Mouse (Mus musculus) liver, postnatal 0 days (tissue): ENCODE measurements at regions not wholly inside any gene's neighbourhood (a gene's known extent, or its start where the extent isn't known, plus 50 kb on each side); places are given as distances from the start of the nearest gene placed in this dataset.

Experiments used
- CTCF ChIP-seq: sonication (generic); IDR thresholded peaks from 2 replicates; pipeline ENCODE4 v1.5.1; 2016; ENCODE audit warnings: antibody characterized with exemption, low read depth
- EP300 ChIP-seq: IDR thresholded peaks from 2 replicates; pipeline ENCODE4 v1.6.1; 2016; ENCODE audit warnings: antibody characterized with exemption, low read depth, mild to moderate bottlenecking

DNA sequence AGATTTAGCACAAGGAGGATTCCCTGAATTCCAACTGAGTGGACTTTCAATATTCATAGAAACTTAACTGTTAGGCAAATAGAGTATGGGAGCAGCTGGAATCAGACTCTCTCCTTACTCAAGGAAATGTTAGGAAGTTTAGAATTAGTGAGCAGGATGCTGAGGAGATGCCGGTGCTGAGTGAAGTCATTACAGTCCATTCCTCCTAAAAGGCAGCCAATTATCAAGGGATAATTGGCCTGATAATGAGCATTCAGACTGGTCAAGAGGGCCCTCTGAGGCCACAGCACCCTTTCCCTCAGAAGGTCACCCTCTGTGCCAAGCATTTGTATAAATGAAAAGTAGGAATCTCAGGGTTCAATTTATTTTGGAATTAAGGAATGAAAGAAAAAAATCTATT, 590.6 kb downstream of the Gm43517 start:
- TF ChIP-seq EP300: no peak
- no peak for TF ChIP-seq CTCF
